Mouse (Mus musculus) regulatory T cell (primary cell): Measurements from ENCODE around the gene Zbbx.

ENCODE experiments used
- in situ Hi-C: fragments of 300-600 bp; cut with MboI, MseI; formaldehyde crosslinking; loops from one replicate; pipeline ENCODE4 v1.15.1; 2025; ENCODE audit warnings: high pct_unique_total_duplicates

The Zbbx gene

DNA sequence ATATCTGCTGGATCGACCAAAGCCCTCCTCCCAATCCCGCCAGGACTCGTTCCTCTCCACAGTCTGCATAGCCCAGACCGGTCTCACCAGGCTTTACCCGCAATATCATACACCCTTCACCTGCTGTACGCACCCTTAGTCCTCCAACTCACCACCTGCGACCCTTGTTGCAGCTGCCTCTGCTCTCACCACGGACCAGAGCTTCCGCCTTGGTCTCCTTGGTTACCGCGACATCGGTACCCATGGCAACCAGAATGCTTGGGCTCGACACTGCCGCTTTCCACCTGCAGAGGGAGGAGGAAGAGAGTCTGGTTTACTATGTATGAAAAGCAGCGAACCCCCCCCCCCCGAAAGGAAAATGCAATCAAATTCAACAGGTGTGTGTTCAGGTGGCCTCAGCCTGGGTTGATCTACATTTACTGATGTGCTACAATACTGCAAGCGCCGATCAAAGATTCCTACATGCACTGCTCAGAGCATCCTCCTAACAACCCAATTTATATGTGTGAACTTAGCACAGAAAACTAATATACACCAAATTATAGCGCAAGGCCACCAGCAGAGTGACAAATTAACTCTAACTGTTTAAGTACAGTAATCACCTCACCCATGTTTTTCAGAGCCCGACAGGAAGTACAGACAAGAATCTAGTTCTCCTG is at the start of gene Zbbx:
Zbbx (minus strand) TSS at position 197 of the 659 bp plus-strand sequence.
- in situ Hi-C loops, result no loop called here

- in situ Hi-C loops, result loop anchor here (25.0 kb wide), 3 partner anchors 309 to 659 kb away; no protein-coding TSS in a partner anchor
Measured at GRCm38 (mm10) chr3:75202808-75203503, 38.1 kb upstream of the Zbbx start.

DNA sequence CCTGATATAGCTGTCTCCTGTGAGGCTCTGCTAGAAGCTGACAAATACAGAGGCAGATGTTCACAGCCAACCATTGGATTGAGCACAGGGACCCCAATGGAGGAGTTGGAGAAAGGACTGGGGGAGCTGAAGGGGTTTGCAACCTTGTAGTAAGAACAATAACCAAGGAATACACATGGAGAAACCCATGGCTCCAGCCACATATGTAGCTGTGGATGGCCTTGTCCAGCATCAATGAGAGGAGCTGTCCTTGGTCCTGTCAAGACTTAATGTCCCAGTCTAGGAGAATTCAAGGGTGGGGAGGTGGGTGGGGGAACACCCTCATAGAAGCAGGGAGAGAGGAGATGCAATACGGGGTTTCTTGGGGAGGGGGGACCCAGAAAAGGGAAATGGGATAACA is 17.8 kb upstream of the Zbbx start:
- in situ Hi-C loops, result no loop called here

GRCm38 (mm10) chr3:75141876-75142275 is 23.0 kb downstream of the Zbbx start:
- in situ Hi-C loops, result no loop called here

GRCm38 (mm10) chr3:75104867-75105266 is 60.0 kb downstream of the Zbbx start:
- in situ Hi-C loops, result loop anchor here (10.0 kb wide), 1 partner anchor 1740 kb away; no protein-coding TSS in a partner anchor

DNA sequence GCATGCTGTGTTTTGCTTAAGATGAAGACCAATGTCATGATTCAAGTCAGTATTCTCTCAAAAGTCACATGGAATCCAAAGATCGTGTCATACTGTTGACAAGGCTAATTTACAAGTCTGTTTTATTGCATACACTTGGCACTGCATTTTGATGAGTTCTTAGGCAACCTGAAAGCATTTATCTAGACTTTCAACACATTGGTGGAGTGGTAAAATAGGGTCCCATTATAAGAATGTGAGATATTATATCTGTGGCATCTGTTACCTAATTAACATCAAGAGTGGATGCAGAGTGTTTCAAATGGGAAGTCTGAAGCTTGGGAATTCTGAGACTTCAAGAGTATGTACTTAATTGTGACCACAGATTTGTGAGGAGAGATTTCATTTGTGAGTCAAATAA is 79.1 kb downstream of the Zbbx start:
- in situ Hi-C loops, result loop anchor here (10.0 kb wide), 1 partner anchor 1861 kb away; no protein-coding TSS in a partner anchor

- in situ Hi-C loops, result no loop called here
Measured at GRCm38 (mm10) chr3:75078906-75079305, 85.9 kb downstream of the Zbbx start.

DNA sequence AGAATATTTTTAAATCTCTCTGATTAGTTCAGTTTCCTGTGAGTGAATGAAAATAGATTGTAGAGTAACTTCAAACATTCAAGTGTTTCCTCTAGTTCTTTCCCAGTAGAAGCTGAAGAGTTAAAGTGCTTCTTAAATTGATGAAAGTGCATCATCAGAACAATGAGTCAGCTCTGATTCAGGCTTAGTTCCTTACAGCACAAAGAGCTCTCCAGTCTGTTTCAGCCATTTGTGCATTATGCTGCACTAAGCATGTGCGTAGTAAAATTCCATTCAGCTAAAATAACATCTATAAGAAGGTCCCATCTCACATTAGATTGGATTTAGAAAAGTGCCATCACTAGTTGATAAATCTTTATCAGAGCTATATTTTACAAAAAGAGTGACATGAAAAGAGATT is 155.1 kb downstream of the Zbbx start:
- in situ Hi-C loops, result no loop called here
